Mouse (Mus musculus) stomach, embryonic 16.5 days (tissue): Measurements from ENCODE around the gene Kxd1. TPM values are rescaled to one million over a fixed set of nuclear protein-coding genes. Genes with fewer than 3 reads are reported as not detected.

ENCODE experiments used
- ATAC-seq: fragments of 200-750 bp; cut with Nextera tagmentation; 2 replicates; pipeline ENCODE4 v1.8.0; 2017; ENCODE audit warnings: moderate number of reproducible peaks, moderate TSS enrichment; ENCODE audit not compliant: insufficient read depth, low FRiP score
- H3K27ac ChIP-seq: fragments of 300-500 bp; sonication (generic); 2 replicates; pipeline ENCODE4 v1.5.1; 2014; ENCODE audit warnings: low read length
- H3K27me3 ChIP-seq: fragments of 300-500 bp; sonication (generic); 2 replicates; pipeline ENCODE4 v1.6.1; 2014; ENCODE audit warnings: low read length, control low read depth, mixed read lengths; ENCODE audit not compliant: control insufficient read depth, insufficient read depth
- H3K36me3 ChIP-seq: fragments of 300-500 bp; sonication (generic); 2 replicates; pipeline ENCODE4 v1.6.1; 2014; ENCODE audit warnings: low read length; ENCODE audit not compliant: control insufficient read depth, insufficient read depth
- H3K4me1 ChIP-seq: fragments of 300-500 bp; sonication (generic); 2 replicates; pipeline ENCODE4 v1.6.1; 2014; ENCODE audit warnings: low read length, control low read depth, mixed read lengths; ENCODE audit not compliant: control insufficient read depth, insufficient read depth
- H3K4me2 ChIP-seq: fragments of 300-500 bp; sonication (generic); 2 replicates; pipeline ENCODE4 v1.6.1; 2014; ENCODE audit warnings: low read depth, low read length, mixed read lengths
- H3K4me3 ChIP-seq: fragments of 300-500 bp; sonication (generic); replicated peaks from 2 replicates; pipeline ENCODE4 v1.5.1; 2014; ENCODE audit warnings: mild to moderate bottlenecking, low read length
- H3K9ac ChIP-seq: fragments of 300-500 bp; sonication (generic); 2 replicates; pipeline ENCODE4 v1.6.1; 2014; ENCODE audit warnings: low read length
- H3K9me3 ChIP-seq: fragments of 300-500 bp; sonication (generic); replicated peaks from 2 replicates; pipeline ENCODE4 v1.6.1; 2016; ENCODE audit warnings: low read length, control low read depth; ENCODE audit not compliant: control insufficient read depth
- WGBS: fragments of 180-500 bp; shearing (Covaris S2); extraction: QIAGEN DNeasy Blood & Tissue Kit; methylation state at CpG from one replicate; pipeline ENCODE4 v1.1.7; 2014; 5-methylcytosine and 5-hydroxymethylcytosine counted together
- polyA plus RNA-seq: library from polyadenylated mRNA; unstranded; fragments of >200 nt; fragmentation: Nextera tagmentation; extraction: Ambion mirVana; gene quantifications from 2 replicates; pipeline ENCODE4 v1.2.1, GENCODE M21; 2015

Kxd1 gene
- polyA plus RNA-seq, 1 experiment from 2014 or later: 53.9 TPM

DNA sequence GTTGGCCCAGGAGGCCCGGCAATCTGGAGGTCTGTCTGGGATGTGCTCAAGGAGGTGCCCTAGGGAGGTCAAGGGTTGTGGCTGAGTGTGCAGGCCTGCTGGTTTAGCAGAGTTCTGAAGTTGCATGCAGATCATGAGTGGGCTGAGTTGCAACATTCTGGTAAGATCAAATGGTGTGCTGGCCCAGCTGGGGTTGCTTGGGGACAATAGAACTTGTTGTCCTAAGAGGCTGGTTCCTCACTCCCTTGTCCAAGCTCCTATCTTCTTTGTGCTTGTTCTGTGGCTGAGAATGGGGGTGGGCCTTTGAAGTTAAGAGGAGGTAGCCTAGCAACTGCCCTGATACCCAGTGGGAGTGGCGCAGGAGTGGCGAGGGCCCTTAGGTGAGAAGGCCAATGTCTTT lies 35.0 kb upstream of the Kxd1 start:
- Histone ChIP-seq H3K9me3 (no peaks in the 10 kb centered on the region), H3K4me3 (no peak overlapping the region), H3K4me2 (no peak overlapping the region), H3K9ac (no peak overlapping the region), H3K4me1 (peaks cover 40% of the 10 kb centered on the region), H3K27ac (no peak overlapping the region), H3K27me3 (no peaks in the 10 kb centered on the region), H3K36me3 (no peaks in the 10 kb centered on the region)
- 69% methylated on average over 3 of the region's 3 CpGs for whole genome bisulfite sequencing
- ATAC-seq: no peak

DNA sequence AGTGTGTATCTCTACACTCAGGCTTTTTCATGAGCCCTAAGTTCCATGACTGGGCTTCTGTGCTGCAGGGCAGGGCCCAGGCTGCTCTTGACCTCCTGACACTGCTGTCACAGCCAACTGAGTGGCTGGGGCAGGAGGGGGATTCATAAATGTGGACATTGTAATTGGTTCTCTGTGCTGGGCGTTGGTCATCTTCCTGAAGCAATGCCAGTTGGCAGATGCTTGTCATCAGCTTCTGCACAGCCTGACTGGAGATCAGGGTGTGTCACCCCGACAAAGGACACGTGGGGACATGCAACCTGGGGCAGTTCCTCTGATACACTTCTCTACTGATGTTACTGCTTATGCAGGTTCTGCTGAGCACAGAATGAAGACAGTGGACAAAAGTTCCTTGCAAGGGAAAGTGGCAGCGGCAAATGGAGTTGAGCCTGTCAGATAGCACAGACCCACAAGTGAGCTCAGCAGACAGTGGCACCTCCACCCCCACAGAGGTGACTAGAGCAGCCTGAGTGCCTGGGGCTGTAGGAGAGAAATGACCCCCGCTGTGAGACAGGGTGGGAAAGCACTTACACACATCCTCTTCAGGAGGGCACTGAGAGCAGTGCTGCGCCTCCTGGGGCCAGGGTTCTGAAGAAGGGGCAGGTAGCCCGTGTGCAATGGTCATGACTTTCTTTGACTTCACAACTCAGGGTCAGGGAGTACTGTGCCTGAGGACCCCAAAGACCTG lies 34.2 kb upstream of the Kxd1 start:
- Histone ChIP-seq H3K27me3 (no peaks in the 10 kb centered on the region), H3K36me3 (no peaks in the 10 kb centered on the region), H3K9ac (peak overlapping the region; percentile 8; the same call in 1 of the 2 replicates), H3K4me2 (no peak overlapping the region), H3K9me3 (no peaks in the 10 kb centered on the region), H3K4me3 (no peak overlapping the region), H3K27ac (peak overlapping the region; percentile 59), H3K4me1 (peaks cover 40% of the 10 kb centered on the region)
- whole genome bisulfite sequencing: 57% methylated on average over 7 of the region's 7 CpGs
- ATAC-seq: no peak

DNA sequence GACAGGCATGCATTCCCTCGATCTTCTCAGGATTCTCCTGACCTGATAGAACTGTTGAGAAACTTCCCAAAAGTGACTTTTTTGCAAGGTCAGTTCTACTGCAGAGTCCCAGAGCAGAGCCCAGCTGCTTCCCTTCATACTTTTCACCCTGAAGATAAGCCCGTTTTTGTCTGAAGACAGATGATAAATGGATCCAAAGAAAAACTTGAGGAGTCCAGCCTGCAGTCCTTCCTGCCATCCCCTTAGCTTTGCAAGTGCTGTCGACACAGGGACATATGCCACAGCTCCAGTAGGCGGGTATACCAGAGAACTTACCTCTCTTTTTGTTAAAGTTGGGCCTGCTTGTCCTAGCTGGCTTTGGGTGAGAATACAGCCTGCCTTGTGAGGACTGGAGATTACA lies 33.6 kb upstream of the Kxd1 start:
- ATAC-seq: no peak
- 26% methylated on average over 4 of the region's 4 CpGs for WGBS
- H3K27me3 ChIP-seq: no peaks in the 10 kb centered on the region
- H3K36me3 ChIP-seq: no peaks in the 10 kb centered on the region
- no peak overlapping the region for H3K4me3 ChIP-seq
- H3K4me1 ChIP-seq: peaks cover 40% of the 10 kb centered on the region
- peak overlapping the region; percentile 8; the same call in 1 of the 2 replicates for H3K9ac ChIP-seq
- no peak overlapping the region for H3K4me2 ChIP-seq
- peak overlapping the region; percentile 59 for H3K27ac ChIP-seq
- H3K9me3 ChIP-seq: no peaks in the 10 kb centered on the region

DNA sequence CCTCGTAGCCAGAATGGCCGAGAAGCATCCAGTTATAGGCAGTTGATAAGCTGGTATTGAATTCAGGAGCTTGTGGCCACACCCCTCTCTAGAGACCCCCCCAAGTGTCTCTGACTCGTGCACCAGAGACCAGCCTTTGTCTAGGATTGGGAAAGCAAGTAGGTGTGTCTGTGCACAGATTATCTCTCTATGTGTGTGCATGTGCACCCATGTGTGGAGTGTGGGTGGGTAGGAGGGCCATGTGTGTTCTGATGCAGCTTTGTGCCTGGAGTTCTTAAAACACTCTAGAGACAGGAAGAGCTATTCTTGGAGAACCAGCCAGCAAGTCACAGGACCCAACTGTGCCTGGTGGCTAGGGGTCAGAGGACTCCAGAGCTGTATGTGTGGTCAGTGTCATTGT lies 32.8 kb upstream of the Kxd1 start:
- ATAC-seq: no peak
- Histone ChIP-seq H3K36me3 (no peaks in the 10 kb centered on the region), H3K4me1 (peaks cover 37% of the 10 kb centered on the region), H3K27ac (0 out of 2 replicates have a peak overlapping the region, but pooled peaks have one; percentile 59), H3K4me2 (no peak overlapping the region), H3K27me3 (no peaks in the 10 kb centered on the region), H3K9me3 (no peaks in the 10 kb centered on the region), H3K4me3 (no peak overlapping the region), H3K9ac (0 out of 2 replicates have a peak overlapping the region, but pooled peaks have one; percentile 17)
- WGBS: 58% methylated on average over 3 of the region's 3 CpGs

DNA sequence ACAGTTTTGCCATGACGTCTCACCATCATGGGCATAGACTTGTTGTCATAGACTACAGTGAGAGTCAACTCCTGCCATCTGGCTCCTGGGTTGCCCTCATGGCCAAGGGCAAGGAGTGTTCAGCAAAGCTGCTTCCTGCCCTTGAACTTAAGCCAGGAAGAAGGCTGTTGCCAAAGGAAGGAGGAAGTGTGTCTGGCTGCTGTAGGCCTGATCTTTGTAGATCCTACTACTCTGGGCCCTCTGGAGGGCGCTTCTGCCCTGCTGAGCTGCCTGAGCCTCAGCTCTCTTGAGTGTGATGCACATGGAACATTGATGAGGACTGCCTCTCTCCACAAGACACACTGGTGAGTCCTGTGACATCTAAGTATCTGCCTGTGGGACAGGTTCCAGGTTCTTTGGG lies 32.3 kb upstream of the Kxd1 start:
- 62% methylated on average over 2 of the region's 2 CpGs for WGBS
- Histone ChIP-seq H3K27me3 (no peaks in the 10 kb centered on the region), H3K36me3 (no peaks in the 10 kb centered on the region), H3K9ac (no peak overlapping the region), H3K9me3 (no peaks in the 10 kb centered on the region), H3K4me3 (no peak overlapping the region), H3K4me1 (peaks cover 32% of the 10 kb centered on the region), H3K4me2 (no peak overlapping the region), H3K27ac (0 out of 2 replicates have a peak overlapping the region, but pooled peaks have one; percentile 3)
- ATAC-seq: no peak; the same call in 1 of the 2 replicates

DNA sequence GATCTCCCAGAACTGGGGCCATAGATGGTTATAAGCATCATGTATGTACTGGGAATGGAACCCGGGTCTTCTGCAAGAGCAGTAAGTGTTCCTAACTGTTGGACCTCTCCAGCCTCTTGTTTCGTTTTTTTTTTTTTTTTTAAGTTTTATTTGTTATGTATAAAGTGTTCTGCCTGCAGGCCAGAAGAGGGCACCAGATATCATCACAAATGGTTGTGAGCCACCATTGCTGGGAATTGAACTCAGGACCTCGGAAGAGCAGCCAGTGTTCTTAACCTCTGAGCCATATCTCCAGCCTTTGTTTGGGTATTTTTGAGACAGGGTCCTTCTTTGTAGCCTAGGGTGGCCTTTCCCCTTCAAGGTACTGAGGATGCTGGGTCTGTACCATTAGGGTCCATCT lies 31.2 kb upstream of the Kxd1 start:
- H3K4me3 ChIP-seq: no peak overlapping the region
- 76% methylated on average over 3 of the region's 3 CpGs for WGBS
- H3K9ac ChIP-seq: no peak overlapping the region
- H3K27me3 ChIP-seq: no peaks in the 10 kb centered on the region
- no peak overlapping the region for H3K27ac ChIP-seq
- no peaks in the 10 kb centered on the region for H3K9me3 ChIP-seq
- no peaks in the 10 kb centered on the region for H3K36me3 ChIP-seq
- ATAC-seq: no peak
- H3K4me1 ChIP-seq: peaks cover 33% of the 10 kb centered on the region
- H3K4me2 ChIP-seq: no peak overlapping the region

DNA sequence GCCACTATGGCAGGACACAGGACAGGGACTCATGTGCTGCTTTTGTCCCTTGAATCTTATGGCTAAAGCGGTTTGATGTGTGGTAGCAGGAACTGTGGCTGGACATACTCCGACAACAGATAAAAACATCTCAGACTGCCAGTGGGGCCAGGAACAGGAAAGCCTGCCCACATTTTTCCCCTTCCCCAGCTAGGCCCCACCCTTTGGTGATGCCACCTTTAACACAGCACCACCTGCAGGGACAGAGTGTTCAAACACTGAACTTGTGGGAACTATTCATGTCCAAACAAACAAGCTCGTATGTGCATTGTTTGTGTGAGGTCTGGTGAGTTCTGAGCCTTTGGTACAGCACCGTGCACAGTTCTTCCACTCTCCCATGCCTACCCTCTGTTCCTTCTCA lies 30.6 kb upstream of the Kxd1 start:
- H3K27me3 ChIP-seq: no peaks in the 10 kb centered on the region
- H3K4me1 ChIP-seq: peaks cover 40% of the 10 kb centered on the region
- H3K27ac ChIP-seq: no peak overlapping the region
- no peak overlapping the region for H3K4me3 ChIP-seq
- H3K9ac ChIP-seq: no peak overlapping the region; the same call in 1 of the 2 replicates
- no peaks in the 10 kb centered on the region for H3K9me3 ChIP-seq
- no peaks in the 10 kb centered on the region for H3K36me3 ChIP-seq
- no peak for ATAC-seq
- no peak overlapping the region for H3K4me2 ChIP-seq
- WGBS: 46% methylated on average over 4 of the region's 4 CpGs

DNA sequence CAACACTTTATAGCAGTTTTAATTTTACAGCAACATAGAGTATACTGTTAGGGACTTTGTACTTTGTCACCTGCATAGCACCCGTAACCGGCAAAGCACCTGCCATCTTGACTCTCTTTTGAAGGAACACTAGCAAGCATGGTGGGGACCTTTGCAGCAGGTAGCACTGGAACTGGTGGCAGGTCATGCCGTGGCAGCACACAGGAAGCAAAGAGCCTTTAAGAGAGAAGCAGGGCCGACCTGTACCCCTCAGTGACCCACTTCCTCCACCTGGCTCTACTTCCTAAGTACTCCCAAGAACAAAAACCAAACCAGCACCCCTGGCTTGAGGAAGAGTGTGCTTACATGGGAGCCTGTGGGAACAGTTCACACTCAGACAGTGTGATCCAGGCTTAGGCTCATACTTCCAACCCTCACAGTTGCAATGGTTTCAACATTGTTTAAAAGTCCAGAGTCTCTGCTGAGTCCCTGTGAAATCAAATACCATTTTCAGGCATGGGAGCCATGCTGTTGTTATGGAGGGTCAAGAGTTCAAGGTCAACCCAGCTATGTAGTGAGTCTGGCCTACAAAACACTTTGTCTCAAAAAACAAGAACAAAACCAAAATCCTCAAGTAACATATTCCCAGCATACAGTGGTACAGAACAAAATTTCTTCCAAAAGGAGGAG lies 27.5 kb upstream of the Kxd1 start:
- Histone ChIP-seq H3K27me3 (no peaks in the 10 kb centered on the region), H3K36me3 (no peaks in the 10 kb centered on the region), H3K4me3 (no peak overlapping the region), H3K9ac (no peak overlapping the region), H3K9me3 (no peaks in the 10 kb centered on the region), H3K27ac (no peak overlapping the region), H3K4me1 (peaks cover 32% of the 10 kb centered on the region), H3K4me2 (no peak overlapping the region)
- WGBS: 82% methylated on average over 4 of the region's 4 CpGs
- no peak for ATAC-seq

DNA sequence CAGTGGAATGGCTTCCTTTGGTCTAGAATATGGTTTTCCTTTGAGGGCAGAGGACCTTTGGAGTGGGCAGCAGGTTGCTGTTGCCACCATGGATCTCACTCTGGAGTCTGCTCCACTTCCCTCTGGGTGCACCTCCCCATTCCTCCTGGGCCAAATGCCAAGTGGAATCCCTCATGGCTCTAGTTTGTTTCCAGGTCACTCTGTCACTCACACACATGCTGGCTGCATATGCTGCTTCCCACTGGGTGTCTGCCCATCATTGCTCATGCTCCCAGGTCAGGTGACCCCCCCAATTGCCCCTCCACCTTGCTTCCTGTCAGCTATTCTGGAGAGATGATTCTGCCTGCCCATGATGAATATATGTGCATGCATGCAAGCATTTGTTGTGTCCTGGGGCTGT lies 26.0 kb upstream of the Kxd1 start:
- peak overlapping the region; percentile 24 for H3K27ac ChIP-seq
- H3K9me3 ChIP-seq: no peaks in the 10 kb centered on the region
- no peaks in the 10 kb centered on the region for H3K36me3 ChIP-seq
- no peak overlapping the region for H3K4me2 ChIP-seq
- no peak overlapping the region for H3K9ac ChIP-seq
- ATAC-seq: no peak
- H3K27me3 ChIP-seq: no peaks in the 10 kb centered on the region
- H3K4me3 ChIP-seq: no peak overlapping the region
- peaks cover 27% of the 10 kb centered on the region for H3K4me1 ChIP-seq
